Mouse (Mus musculus): Measurements from ENCODE around the gene Tmem143. TPM values are rescaled to one million over a fixed set of nuclear protein-coding genes. Genes with fewer than 3 reads are reported as not detected.
"Not testable (repeated sequence)": the region's sequence is repeated elsewhere in the genome, so short reads cannot be mapped to it uniquely, and the experiment has no call there.

The Tmem143 gene
- polyA plus RNA-seq, 1 experiment from 2014 or later, result 3.9 TPM

DNA sequence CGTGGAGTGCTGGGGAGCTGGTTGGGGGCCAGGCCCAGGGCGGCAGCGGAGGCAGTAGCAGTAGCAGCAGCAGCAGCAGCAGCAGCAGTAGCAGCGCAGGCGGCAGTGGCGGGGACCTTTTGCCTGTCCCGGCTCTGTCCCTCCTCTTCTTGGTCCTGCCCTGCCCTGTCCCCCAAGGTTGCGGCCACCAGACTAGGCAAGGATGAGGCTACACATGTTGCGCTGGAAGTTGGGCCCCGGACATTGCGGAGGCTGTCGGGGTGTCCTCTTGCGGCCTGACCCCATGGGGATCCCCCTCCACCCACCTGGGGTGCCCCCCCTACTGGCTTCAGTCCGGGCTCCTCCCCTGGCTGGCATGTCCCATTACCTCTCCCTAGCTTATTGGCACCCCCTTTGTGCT is 27.0 kb upstream of the Tmem143 start:
- Histone ChIP-seq H3K4me1 (ENCODE audit: insufficient read depth, low read depth, low read length) (peaks cover 9% of the 10 kb centered on the region), H3K9ac (replicated peaks; ENCODE audit: low read depth) (no peak overlapping the region), H3K27ac (ENCODE audit: low read length) (no peak overlapping the region), H3K27me3 (replicated peaks; ENCODE audit: insufficient read depth, low read length) (peaks cover 27% of the 10 kb centered on the region; the same call in 1 of the 2 replicates), H3K9me3 (ENCODE audit: low read length) (no peaks in the 10 kb centered on the region), H3K4me3 (ENCODE audit: low read depth, low read length) (no peak overlapping the region), H3K36me3 (ENCODE audit: insufficient read depth, low read length) (no peaks in the 10 kb centered on the region), H3K4me2 (replicated peaks; ENCODE audit: low read depth, low read length) (no peak overlapping the region)
- no peak for TF ChIP-seq EP300 (IDR thresholded peaks at IDR 0.05)
- TF ChIP-seq CTCF (IDR thresholded peaks at IDR 0.05), result no peak
- no peak for ATAC-seq
- 5% methylated on average over 13 of the region's 14 CpGs for WGBS
- no peak for DNase-seq (ENCODE audit: low spot score)

DNA sequence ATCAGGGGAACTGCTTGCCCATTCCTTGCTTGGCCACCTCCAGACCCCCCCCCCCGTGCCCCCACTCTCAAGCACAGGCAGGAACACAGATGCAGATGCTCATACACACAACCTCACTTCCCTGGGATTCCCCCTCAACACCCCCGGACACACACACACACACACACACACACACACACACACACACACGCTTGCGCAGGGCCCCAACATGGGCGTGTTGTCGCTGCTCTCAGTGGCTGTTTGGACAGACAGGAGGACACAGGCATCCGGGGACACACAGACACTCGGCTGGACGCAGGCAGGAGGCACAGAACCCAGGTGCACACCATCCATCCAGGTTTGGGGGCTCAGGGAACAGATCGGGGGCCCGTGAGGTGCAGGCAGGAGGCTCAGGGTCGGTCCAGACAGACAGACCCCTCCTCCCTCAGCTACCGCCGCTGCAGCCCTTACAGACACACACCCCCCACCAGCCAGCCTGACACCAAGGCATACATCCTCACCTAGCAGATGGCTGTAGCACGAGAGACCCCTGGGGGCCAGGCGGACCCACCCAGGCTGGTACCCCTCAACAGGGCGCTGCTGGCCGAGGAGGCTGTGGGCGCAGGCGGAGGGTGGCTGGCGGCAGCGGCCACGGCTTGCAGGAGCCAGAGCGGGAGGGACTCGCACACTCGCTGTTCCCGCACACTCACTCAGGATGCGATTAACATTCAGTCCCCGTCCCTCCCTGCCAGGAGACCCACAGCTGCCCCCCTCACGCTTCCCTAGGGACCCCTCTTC is 26.3 kb upstream of the Tmem143 start:
- H3K27me3 ChIP-seq (replicated peaks; ENCODE audit: insufficient read depth, low read length), result peaks cover 27% of the 10 kb centered on the region; the same call in 1 of the 2 replicates
- H3K36me3 ChIP-seq (ENCODE audit: insufficient read depth, low read length), result peaks cover 1% of the 10 kb centered on the region; the same call in 1 of the 2 replicates
- H3K4me2 ChIP-seq (replicated peaks; ENCODE audit: low read depth, low read length), result peak overlapping the region; percentile 22
- no peak overlapping the region for H3K4me3 ChIP-seq (ENCODE audit: low read depth, low read length)
- H3K9me3 ChIP-seq (ENCODE audit: low read length), result no peaks in the 10 kb centered on the region
- ATAC-seq (no peak), DNase-seq (ENCODE audit: low spot score) (no peak)
- peaks cover 13% of the 10 kb centered on the region for H3K4me1 ChIP-seq (ENCODE audit: insufficient read depth, low read depth, low read length)
- 4% methylated on average over 26 of the region's 30 CpGs for WGBS
- H3K27ac ChIP-seq (ENCODE audit: low read length), result no peak overlapping the region
- TF ChIP-seq CTCF (IDR thresholded peaks at IDR 0.05) (no peak), EP300 (IDR thresholded peaks at IDR 0.05) (no peak)
- no peak overlapping the region for H3K9ac ChIP-seq (replicated peaks; ENCODE audit: low read depth)

DNA sequence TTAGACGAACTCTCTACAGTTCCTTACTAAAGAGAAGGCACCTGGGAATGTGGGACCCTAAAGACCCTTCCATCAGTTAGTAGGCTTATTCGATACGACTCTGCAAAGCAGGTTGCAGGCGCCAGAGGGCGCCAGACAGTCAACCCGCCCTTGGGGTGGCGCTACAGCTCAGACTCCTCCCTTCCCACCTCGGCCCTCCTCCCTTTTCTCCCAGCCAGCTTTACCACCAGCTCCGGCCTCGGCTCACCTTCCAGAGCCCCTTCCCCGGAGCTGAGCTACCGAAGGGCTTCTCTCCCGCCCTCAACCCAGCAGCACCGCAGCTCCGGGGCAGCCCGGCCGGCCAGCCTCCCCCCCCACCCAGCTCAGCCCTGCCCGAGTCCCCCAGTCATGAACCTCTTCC is 24.1 kb upstream of the Tmem143 start, which contains the start of gene Kdelr1:
TSS of gene Kdelr1 (plus strand) at position 149 of the 400 bp plus-strand sequence.
- WGBS, result under 1% methylated on average over 18 of the region's 18 CpGs
- Histone ChIP-seq H3K9me3 (ENCODE audit: low read length) (no peaks in the 10 kb centered on the region), H3K27ac (ENCODE audit: low read length) (peak within 1 kb of the TSS; percentile 95), H3K4me1 (ENCODE audit: insufficient read depth, low read depth, low read length) (peaks cover 13% of the 10 kb centered on the region), H3K27me3 (replicated peaks; ENCODE audit: insufficient read depth, low read length) (peaks cover 24% of the 10 kb centered on the region; the same call in 1 of the 2 replicates), H3K4me3 (ENCODE audit: low read depth, low read length) (peak within 1 kb of the TSS; percentile 91), H3K9ac (replicated peaks; ENCODE audit: low read depth) (peak within 1 kb of the TSS; percentile 97), H3K4me2 (replicated peaks; ENCODE audit: low read depth, low read length) (peak within 1 kb of the TSS; percentile 82), H3K36me3 (ENCODE audit: insufficient read depth, low read length) (peaks cover 20% of the 10 kb centered on the region)
- TF ChIP-seq EP300 (IDR thresholded peaks at IDR 0.05), result no peak
- peak; percentile 96 for TF ChIP-seq CTCF (IDR thresholded peaks at IDR 0.05)
- ATAC-seq (peak; percentile 80), DNase-seq (ENCODE audit: low spot score) (peak; percentile 96)

GRCm38 (mm10) chr7:45873061-45873947 is 23.4 kb upstream of the Tmem143 start:
- Histone ChIP-seq H3K4me1 (ENCODE audit: insufficient read depth, low read depth, low read length) (peaks cover 13% of the 10 kb centered on the region), H3K4me2 (replicated peaks; ENCODE audit: low read depth, low read length) (peak overlapping the region; percentile 82), H3K27ac (ENCODE audit: low read length) (peak overlapping the region; percentile 95), H3K9me3 (ENCODE audit: low read length) (no peaks in the 10 kb centered on the region), H3K4me3 (ENCODE audit: low read depth, low read length) (peak overlapping the region; percentile 91), H3K27me3 (replicated peaks; ENCODE audit: insufficient read depth, low read length) (peaks cover 24% of the 10 kb centered on the region; the same call in 1 of the 2 replicates), H3K9ac (replicated peaks; ENCODE audit: low read depth) (peak overlapping the region; percentile 97), H3K36me3 (ENCODE audit: insufficient read depth, low read length) (peaks cover 20% of the 10 kb centered on the region)
- DNase-seq (ENCODE audit: low spot score), result peak; percentile 76
- TF ChIP-seq CTCF (IDR thresholded peaks at IDR 0.05) (peak; percentile 59), EP300 (IDR thresholded peaks at IDR 0.05) (no peak)
- 1% methylated on average over 28 of the region's 28 CpGs for WGBS
- peak; percentile 72 for ATAC-seq

DNA sequence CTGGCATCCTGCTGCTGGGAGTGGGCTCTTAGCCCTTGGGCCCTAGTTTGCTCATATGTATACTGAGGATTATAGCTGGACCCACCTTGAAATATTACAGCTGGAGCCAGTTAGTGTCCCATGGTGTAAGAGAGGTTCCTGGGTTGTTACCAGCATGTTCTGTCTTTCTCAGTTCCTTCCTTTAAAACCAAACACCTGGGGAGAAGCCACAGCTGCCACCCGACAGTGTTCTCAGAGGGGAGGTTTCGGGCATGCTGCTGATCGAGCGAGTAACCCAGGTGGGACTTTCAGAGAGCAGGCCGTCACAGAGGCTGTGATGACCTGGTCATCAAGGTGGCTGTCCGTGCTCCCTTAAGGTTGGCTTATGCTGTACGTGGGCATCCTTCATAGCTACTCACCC is 19.8 kb upstream of the Tmem143 start:
- Histone ChIP-seq H3K4me2 (replicated peaks; ENCODE audit: low read depth, low read length) (no peak overlapping the region), H3K9ac (replicated peaks; ENCODE audit: low read depth) (no peak overlapping the region), H3K4me3 (ENCODE audit: low read depth, low read length) (no peak overlapping the region), H3K27ac (ENCODE audit: low read length) (no peak overlapping the region), H3K36me3 (ENCODE audit: insufficient read depth, low read length) (peaks cover 41% of the 10 kb centered on the region), H3K27me3 (replicated peaks; ENCODE audit: insufficient read depth, low read length) (no peaks in the 10 kb centered on the region), H3K4me1 (ENCODE audit: insufficient read depth, low read depth, low read length) (peaks cover 8% of the 10 kb centered on the region; the same call in 1 of the 2 replicates), H3K9me3 (ENCODE audit: low read length) (no peaks in the 10 kb centered on the region)
- 94% methylated on average over 7 of the region's 7 CpGs for WGBS
- no peak for ATAC-seq
- DNase-seq (ENCODE audit: low spot score), result no peak
- TF ChIP-seq EP300 (IDR thresholded peaks at IDR 0.05) (no peak), CTCF (IDR thresholded peaks at IDR 0.05) (no peak)

- H3K36me3 ChIP-seq (ENCODE audit: insufficient read depth, low read length), result peaks cover 49% of the 10 kb centered on the region
- WGBS, result 68% methylated on average over 1 of the region's 1 CpGs
- not testable (repeated sequence) for H3K4me2 ChIP-seq (replicated peaks; ENCODE audit: low read depth, low read length); H3K4me1 ChIP-seq (ENCODE audit: insufficient read depth, low read depth, low read length); H3K27ac ChIP-seq (ENCODE audit: low read length); DNase-seq (ENCODE audit: low spot score); H3K27me3 ChIP-seq (replicated peaks; ENCODE audit: insufficient read depth, low read length); H3K9me3 ChIP-seq (ENCODE audit: low read length); H3K9ac ChIP-seq (replicated peaks; ENCODE audit: low read depth); ATAC-seq; H3K4me3 ChIP-seq (ENCODE audit: low read depth, low read length)
Measured at GRCm38 (mm10) chr7:45878278-45878677, 18.5 kb upstream of the Tmem143 start, which contains the start of gene Grin2d. Grin2d (minus strand) TSS chr7:45878378.
